Mouse (Mus musculus) heart, postnatal 0 days (tissue): ENCODE data around the gene Tmtc1.

Experiments
- CTCF ChIP-seq: IDR thresholded peaks from 2 replicates; pipeline ENCODE4 v1.5.1; 2016; ENCODE audit warnings: antibody characterized with exemption, control low read depth, low read depth
- EP300 ChIP-seq: IDR thresholded peaks from 2 replicates; pipeline ENCODE4 v1.6.1; 2016; ENCODE audit warnings: antibody characterized with exemption, low read depth

DNA sequence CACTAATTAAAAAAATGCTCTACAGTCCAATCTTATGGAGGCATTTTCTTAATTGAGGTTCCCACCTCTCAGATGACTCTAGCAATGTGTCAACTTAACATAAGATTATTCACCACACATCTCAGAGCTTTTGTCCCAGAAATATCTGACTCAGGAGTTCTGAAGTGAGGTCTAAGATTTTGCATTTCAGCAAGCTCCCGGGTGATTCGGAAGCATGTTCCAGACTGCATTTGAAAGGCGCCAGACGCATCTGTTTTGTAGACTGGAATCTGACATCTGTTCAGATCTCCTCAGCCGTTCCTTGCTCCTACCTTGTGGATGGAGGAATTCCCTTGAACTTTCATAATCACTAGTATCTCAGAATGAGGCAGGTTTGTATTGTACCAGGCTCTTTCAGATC is 47.7 kb upstream of the Tmtc1 start:
- no peak for TF ChIP-seq EP300
- no peak for TF ChIP-seq CTCF
